Mouse (Mus musculus) gastrocnemius, postnatal 14 days (tissue): ENCODE results near the gene Kcnab2. TPM values are rescaled to one million over a fixed set of nuclear protein-coding genes. Genes with fewer than 3 reads are reported as not detected.

ENCODE experiments used
- DNase-seq: peaks from one replicate; pipeline ENCODE4 v3.0.0; 2021; ENCODE audit warnings: mixed read lengths
- intact Hi-C: fragments of 180-260 bp; cut with DNase I; formaldehyde crosslinking; loops from one replicate; pipeline ENCODE4 v1.15.1; 2025; ENCODE audit warnings: low total_unique reads
- total RNA-seq, 2 experiments: library from RNA; stranded (reverse); gene quantifications; 2 replicates each; pipeline ENCODE4 v1.2.3; 2021

Gene Kcnab2
- total RNA-seq, 2 experiments from 2014 or later, result 2.2 to 3.2 TPM

DNA sequence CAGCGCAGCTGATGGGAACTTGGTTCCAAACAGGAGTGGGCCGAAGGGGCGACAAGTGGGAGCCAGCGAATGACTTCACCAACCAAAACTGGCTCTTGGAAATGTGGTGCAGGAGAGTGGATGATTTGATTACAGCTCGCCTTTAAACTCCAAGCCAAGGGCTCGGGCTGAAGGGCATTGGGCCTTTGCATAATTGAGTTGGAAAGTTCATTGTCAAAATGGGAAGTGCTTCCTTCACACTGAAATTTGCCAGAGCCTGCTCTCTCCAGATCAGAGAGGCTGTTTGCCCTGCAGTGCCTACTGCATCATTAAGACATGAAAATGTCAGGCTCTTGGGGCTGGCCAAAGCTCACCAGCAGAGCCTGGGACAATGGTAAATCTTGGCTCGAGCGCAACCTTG lies 71.1 kb downstream of the Kcnab2 start:
- DNase-seq, result no peak
- intact Hi-C loops, result no loop called here

DNA sequence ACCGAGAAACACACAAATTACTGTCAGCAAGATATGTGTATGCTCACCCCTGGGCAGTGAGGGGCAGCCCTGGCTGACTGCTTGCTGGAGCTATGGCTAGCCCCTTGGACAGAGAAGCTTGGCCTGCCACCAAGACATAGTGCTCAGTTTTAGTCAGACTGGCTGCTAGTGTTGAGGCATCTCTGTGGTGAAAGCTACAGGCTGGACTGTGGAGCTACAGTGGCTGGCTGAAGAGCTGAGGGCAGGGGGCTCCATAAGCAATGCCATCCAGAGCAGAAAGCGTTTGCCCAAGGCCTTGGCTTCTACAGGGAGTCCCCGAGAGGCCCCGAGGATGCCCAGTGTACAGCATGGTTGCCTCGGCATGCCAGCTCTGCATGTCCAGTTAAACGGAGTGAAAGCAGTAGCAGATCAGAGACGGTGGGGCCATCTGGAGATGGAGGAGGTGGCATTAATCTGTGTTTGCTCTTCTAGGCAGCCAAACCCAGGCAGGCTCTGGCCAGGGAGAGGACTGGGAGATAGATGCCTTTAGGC lies 71.9 kb downstream of the Kcnab2 start:
- intact Hi-C loops, result no loop called here

DNA sequence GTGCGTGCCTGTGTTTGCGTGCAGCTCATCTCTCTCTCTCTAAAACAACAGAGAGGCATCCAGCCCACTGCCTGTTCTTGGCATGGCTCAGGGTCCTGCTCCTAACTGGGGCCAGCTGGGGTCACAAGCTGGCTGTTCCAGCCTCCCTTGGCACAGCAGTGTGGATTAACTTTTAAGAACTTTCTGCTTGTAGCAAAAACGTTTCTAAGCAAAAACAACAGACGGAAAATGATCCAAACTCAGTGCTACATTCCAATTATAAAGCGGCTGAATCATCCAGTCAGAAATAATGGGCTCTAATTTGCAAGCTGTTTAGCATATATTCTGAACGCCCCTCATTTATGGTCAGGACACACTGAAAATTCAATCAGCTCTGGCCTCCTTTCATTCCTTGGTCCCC lies 72.5 kb downstream of the Kcnab2 start:
- intact Hi-C loops, result no loop called here
- DNase-seq, result peak; percentile 53

More for the DNA sequence above, 71.9 kb downstream of the Kcnab2 start:
- DNase-seq, result no peak

DNA sequence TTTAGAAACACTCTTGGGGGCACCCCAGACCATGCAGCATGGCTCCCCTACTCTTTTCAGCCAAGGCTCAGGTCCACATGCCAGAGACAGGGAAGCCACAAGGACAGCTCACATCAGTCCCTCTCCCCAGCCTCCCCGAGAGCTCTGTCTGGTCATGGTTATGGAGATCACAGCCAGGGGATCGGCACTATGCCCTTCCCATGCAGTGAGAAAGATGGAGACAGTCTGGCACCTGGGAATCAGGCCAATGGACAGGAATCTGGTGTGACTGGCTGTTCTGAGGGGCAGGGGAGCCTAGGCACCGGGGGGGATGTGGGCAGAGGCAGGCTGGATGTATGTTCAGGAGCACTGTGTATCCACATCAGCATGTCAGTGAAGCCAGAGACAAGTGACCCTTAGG lies 78.7 kb downstream of the Kcnab2 start:
- no peak for DNase-seq
- intact Hi-C loops, result no loop called here

DNA sequence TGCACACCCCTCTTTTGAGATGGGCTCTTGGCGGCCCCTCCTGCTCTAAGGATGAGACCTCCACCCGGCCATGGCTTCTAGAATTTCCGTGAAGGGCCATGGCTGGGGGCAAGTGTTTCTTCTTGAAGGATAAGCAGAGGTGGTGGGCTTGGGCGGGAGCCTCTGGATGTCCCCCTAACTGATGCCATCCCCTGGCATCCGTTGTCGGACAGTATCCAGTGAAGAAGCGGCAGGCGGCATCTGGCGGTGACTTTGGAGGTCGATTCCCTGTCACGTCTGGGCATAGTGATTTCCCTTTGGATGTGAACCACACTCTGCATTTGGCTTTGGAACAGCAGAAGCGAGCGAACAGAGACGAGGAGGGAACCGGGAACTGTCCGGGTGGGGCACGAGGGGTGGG lies 85.0 kb downstream of the Kcnab2 start:
- no peak for DNase-seq
- intact Hi-C loops, result no loop called here

DNA sequence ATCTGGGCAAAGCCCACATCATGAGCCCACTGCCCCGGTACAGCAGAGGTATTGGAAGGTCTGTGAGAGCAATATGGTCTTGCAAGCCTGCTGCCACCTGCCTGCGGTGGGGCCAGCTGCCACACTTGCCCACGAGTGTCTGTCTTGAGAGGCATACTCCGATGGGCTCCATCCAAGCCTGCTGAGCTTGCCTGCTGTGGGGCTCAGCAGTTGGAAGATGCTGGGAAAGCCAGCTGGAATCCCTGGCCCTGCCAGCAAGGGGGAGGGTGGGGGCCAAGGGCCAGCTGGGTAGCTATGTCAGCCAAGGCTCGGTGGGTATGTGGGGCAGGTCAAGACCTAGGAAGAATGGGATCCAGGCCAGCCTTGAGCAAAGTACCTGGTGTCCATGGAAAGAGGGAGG lies 85.5 kb downstream of the Kcnab2 start:
- intact Hi-C loops, result no loop called here
- peak; percentile 37 for DNase-seq

DNA sequence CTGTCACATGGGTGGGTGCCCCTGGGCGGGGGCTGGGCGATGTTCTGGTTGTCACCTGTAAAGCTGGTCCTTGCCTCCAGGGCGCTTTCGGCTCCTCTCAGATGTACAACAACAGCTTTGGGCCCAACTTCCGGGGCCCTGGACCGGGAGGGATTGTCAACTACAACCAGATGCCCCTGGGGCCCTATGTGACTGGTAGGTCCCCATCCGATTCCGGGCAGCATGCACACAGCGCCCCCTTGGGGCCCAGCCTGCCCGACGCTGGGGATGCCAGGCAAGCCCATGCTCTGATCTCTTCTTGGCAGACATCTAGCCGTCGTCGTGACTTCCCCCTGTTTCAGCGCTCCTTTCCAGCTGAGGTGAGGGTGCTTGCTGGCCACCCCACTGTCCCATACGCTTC lies 92.0 kb downstream of the Kcnab2 start:
- no peak for DNase-seq
- intact Hi-C loops, result no loop called here

DNA sequence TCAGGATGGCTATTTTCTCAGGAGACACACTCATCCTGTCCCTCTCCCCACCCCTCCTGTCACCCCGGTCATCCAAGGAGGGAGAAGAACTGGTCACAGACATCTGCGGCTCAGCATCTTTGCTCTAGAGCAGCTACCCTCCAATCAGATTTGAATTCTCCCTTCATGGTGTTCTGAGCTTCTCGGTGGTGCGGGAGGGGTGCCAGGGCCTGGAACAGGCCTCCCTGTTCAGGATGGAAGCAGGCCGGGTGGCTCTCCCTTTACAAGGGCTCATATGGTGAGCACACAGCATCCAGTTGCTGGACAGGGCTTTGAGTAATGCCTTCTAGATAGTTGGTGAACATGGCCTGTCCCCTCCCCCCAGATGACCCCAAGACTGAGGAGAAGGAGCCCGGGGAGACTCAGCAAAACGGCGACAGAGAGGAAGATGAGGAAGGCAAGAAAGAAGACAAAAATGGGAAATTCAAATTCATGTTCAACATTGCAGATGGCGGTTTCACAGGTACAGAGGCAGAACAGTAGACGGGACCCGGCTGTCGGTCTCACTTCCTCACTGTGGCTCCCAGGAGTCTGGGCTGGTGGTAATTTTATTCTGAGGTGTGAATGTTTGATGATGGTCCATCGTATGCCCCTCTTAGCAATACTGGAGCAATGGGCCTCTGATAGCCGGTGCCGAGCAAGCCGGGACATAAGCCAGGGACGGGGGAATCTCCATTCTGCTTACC lies 95.0 kb downstream of the Kcnab2 start:
- no peak for DNase-seq
- intact Hi-C loops, result no loop called here

DNA sequence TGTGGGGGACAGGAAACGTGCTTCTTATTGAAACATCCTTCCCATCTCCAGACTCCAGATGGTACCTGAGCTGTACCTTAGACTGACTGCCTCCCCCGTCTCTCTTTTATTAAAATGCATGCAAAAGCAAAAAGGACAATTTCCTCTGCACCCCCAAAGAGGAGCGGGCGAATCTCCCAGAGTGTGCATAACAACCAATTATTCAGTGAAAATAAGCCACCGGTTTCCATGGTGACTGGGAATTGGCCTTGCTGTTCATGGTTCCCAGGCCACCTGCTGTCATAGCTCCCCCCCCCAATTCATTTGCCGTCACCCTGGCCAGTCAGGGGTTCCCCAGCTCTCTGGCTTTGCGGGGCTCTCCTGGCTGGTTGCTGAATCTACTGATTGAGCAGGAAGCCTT lies 112.4 kb downstream of the Kcnab2 start:
- intact Hi-C loops, result no loop called here
- no peak for DNase-seq

DNA sequence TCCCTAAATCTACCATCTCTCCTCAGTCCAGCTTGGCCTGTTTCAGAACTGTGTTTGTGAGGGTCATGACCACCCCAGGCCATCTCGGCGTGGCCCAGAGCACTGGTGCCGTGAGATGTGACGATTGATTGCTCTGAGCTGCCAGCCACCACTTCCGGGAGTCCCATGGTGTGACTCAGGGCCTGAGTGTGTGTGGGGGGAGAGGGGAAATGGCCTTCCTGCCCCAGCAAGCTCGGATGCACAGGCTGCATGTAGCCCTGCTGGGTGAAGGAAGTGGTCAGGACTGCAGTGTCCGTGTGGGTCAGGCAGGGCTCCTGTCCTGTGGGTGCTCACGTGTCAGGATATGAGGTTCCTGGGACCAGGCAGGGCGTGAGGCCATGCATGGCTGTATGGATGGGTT lies 115.5 kb downstream of the Kcnab2 start:
- DNase-seq, result no peak
- intact Hi-C loops, result loop anchor here (5.0 kb wide), 1 partner anchor 470 kb away; no protein-coding TSS in a partner anchor

DNA sequence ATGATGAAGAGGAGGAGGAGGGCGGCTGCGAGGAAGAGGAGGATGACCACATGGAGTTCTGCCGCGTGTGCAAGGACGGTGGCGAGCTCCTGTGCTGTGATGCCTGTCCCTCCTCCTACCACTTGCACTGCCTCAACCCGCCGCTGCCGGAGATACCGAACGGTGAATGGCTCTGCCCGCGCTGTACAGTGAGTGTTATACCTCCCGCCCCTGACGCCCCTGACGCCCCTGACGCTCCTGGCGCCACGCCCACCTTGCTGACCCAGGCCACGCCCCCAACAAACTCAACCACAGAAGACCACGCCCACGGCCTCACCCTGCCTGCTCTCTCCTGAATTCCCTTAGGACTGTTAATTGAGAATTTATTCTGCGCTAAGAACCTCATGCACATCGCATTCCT lies 116.8 kb downstream of the Kcnab2 start:
- intact Hi-C loops, result loop anchor here (5.0 kb wide), 1 partner anchor 471 kb away; no protein-coding TSS in a partner anchor
- DNase-seq, result no peak

DNA sequence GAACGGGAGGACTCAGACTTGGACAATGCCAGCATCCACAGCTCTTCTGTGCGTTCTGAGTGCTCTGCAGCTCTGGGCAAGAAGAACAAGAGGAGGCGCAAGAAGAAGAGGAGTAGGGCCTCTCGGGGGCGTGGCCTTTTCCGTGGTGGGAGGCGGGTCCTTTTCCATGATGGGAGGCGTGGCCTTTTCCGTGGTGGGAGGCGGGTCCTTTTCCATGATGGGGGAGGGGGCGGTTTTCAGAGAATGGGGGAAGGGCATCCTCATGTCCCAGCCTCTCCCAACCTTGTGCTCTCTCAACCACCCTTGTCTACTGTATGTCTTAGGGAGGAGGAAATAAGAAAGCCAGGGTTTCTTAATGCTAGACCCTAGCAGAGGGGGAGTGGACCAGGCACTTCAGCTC lies 118.0 kb downstream of the Kcnab2 start:
- DNase-seq, result no peak
- intact Hi-C loops, result loop anchor here (5.0 kb wide), 1 partner anchor 473 kb away; no protein-coding TSS in a partner anchor

DNA sequence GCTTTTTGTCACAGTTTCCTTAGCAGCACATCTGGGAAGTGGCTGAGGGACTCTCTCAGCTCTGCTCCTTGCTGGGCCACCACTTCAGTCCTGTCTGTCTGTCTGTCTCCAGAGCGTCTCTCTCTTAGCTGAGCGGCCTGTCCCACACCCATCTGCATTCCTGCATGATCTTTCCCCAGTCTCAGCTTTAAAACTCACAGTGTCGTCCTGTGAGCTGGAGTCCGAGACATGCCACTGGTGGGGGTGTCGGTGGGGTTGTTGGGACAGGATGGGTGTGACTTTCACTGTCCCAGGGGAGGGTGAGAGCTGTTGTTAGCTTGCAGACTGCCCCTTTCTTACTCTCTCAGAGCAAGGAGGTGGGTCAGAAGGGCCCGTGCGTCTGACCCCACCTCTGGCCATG lies 122.0 kb downstream of the Kcnab2 start:
- intact Hi-C loops, result no loop called here
- DNase-seq, result no peak

DNA sequence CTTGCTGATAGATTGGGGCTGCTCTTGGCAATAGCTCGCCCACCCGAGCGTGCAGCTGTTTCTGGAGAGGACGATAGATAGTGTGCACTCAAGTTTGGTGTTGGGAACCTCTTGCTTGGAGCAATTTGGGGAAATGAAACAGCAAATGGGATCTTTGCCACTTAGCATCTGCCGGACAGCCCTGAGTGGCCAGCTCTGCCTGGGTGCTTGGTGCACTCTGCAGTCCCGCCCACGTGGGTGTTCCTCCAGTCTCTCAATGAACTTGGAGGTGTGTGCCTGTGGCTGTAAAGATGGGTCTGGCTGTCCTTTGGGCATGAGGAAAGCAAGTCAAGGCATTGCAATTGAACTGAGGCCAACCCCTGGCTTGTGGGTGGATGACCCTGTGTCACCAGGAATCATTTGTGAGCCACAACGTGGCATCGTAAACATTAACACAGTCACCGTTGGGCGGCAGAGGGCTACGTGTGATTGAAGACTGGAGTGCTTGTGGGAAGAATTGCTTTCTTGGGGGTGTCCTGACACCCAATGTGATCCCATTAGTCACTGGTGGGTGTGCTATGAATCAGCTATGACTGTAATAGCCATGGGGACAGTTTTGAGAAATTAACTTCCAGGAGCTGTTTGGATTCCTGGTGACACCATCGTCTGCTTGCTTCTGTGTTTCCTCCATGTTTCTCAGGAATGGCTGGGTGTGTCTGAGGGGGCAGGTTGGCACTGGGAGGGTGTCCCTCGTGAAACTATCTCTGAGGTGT lies 123.6 kb downstream of the Kcnab2 start:
- intact Hi-C loops, result no loop called here
- DNase-seq, result no peak

DNA sequence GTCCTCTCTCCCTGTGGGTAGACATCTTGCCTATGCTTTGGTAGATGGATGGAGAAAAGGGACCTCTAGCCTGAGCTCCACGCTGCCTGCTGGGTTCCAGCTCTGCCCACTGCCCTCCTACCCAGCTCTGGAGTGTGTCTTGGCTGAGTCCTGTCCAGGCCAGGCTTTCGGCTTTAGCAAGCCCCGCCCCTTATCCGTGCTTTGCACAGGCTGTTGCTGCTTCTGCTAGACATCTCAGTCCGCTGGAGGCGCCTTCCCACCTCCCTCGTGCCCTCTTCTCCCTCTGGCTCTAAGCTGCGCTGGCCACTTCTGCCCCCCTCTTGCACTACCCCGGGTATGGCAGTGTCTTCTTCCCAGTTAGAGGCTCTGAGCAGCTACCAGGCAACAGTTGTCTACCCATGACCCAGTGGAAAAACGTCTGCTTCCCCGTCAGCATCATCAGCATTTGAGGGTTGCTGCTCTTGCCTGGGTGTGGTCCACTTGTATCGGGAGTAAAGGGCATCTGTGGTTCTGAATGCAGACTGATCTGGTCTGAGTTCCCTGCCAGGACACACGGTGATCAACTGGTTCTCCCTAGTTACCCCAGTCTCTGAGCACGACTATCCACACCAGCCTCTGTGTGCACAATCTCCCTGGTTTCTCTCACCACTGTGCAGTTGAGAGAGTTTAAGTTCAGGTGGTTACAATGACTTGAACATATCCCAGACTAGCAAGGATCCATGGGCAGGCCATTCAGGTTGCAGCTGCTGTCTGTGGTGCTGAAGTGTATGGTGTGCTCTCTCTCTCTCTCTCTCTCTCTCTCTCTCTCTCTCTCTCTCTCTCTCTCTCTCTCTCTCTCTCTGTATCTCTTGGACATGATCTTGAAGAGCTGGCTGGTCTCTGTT lies 126.0 kb downstream of the Kcnab2 start:
- intact Hi-C loops, result no loop called here
- DNase-seq, result no peak

DNA sequence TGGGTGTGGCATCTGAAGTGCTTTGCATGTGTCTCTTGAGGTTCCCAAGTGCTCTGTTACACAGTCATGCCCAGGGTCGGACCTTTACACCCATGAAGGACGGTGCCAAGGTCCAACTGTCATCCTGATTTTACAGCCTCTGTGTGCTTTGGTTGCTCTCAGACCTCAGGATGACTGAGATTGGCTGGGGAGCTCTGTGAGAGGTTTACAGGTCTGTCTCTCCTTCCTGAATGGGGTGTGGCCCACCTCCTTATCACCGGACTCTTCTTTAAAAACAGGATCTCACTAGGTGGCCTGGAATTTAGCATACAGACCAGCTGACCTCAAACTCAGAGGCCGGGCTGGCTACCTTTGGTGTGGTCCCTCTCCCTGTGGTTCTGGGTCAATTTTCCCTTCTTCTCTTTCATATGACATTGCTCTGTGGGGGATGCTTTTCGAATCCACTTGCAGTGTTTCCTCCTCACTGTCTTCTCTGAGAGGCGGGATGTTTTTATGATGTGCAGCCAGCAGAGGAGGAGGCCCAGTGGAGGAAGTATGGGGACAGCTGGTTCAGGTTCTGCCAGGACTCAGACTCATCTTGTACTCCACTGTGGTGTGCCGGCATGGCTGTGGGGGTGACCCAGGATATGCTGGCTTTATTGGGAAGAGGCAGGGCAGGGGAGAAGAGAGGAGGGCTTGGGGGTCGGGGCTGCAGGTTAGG lies 126.8 kb downstream of the Kcnab2 start:
- intact Hi-C loops, result no loop called here
- no peak for DNase-seq

DNA sequence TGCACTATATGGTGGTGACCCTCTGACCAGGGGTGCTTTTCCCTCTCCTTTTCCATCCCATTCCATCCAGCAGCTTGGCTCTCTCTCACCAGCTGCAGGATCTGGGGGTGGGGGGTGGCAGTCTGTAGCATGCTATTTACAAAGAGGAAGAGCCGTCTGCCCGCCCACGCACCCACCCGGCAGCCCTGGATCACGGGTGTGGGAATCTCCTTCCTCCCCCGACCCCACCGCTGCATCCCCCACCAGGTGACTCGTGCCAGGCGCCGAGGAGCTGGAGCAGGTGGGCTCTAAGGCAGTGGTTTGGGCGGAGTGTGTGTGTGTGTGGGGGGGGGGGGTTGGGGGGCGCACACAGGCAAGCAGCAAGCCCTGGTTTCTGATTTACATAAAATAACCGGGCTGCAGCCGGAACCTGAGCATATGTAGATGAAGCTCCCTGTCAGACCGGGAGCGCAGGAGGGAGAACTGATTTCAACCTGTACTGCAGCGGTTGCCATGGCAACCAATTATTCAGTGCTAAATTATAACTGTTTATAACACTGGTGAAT lies 127.8 kb downstream of the Kcnab2 start:
- DNase-seq, result no peak
- intact Hi-C loops, result no loop called here

DNA sequence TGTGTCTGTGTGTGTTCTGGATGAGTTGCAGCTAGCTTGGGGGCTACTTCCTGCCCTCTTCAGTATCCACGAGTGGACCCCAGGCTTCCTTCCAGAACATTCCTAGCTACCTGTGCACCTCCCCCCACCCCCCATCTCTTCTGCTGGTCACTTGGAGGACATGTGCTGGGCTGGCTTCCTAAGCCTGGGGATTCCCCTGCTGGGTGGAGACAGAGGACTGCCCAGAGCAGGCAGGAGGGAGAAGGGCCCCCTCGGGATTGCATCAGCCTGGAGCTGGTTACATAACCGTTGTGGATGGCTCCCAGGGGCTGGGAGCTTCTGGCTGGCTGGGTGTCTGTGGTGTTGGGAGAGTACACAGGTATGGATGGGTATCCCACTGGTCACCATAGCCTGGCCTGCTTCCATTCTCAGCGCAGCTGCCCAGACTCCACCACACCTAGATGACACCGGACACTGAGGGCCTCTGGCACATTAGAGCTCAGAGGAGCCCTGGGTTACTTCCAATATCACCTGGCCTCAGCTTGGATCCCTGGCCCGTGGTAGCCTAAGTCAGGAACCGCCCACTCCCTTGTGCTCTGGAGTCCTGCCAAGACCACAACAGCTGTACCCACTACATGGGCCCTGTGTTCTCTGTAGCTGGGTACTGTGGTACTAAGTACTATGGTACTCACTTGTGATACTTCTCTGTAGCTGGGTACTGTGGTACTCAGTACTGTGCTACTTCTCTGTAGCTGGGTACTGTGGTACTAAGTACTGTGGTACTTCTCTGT lies 132.4 kb downstream of the Kcnab2 start:
- peak; percentile 43 for DNase-seq
- intact Hi-C loops, result no loop called here
